Mouse (Mus musculus) embryonic fibroblast, embryonic 13.5 days (primary cell): ENCODE measurements around the gene Gfod2.

Experiments
- CTCF ChIP-seq: IDR thresholded peaks from 2 replicates; pipeline ENCODE4 v1.5.1; 2011; ENCODE audit warnings: mild to moderate bottlenecking, control low read depth, low read length, moderate library complexity, borderline replicate concordance; ENCODE audit not compliant: insufficient read depth
- POLR2A ChIP-seq: IDR thresholded peaks from 2 replicates; pipeline ENCODE4 v1.6.1; 2011; ENCODE audit warnings: low read depth, mild to moderate bottlenecking, control low read depth, low read length, moderate library complexity

DNA sequence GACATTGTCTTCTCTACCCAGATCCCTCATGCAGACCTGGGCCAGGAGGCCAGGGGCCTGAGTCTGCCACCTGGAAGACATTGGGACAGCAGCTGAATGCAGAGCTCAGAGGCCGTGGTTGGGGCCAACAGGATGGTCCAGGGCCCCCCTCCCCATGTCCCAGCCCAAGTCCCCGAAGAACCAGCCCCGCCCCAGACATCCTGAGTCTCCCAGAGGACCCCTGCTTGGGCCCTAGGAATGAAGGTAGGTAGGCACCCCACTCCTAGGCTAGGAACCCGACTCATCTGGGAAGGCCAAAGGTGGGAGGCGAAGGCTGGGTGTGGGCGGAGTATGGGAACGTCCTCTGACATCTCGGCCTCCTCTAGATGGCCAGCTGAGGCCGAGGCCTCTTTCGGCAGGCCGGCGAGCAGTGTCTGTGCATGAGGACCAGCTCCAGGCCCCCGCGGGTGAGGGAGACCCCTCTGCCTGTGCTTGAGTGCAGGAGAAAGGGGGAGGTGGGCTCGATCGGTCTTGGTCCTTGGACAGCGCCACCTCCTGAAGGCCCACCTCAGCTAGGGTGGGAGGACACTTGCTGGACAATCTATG is 61.2 kb downstream of the Gfod2 start:
- TF ChIP-seq CTCF (no peak), POLR2A (no peak)
